Mouse (Mus musculus) heart, postnatal 0 days (tissue): ENCODE results near the gene Eif3d. TPM values are rescaled to one million over a fixed set of nuclear protein-coding genes. Genes with fewer than 3 reads are reported as not detected.
A peak's percentile ranks its signal among the peaks of the same experiment; 100 is the strongest.

ENCODE experiments used
- ATAC-seq: fragments of 200-750 bp; cut with Nextera tagmentation; 2 replicates; pipeline ENCODE4 v1.8.0; 2017; ENCODE audit warnings: low read depth, moderate number of reproducible peaks, moderate library complexity; ENCODE audit not compliant: insufficient read depth
- DNase-seq: peaks from one replicate; pipeline ENCODE4 v3.0.0-alpha.2; 2016; ENCODE audit warnings: low spot score
- H3K27ac ChIP-seq: fragments of 300-500 bp; sonication (generic); 2 replicates; pipeline ENCODE4 v1.5.1; 2014; ENCODE audit warnings: low read depth, mild to moderate bottlenecking
- H3K27me3 ChIP-seq: fragments of 300-500 bp; sonication (generic); 2 replicates; pipeline ENCODE4 v1.6.1; 2014; ENCODE audit warnings: low read length, mixed read lengths; ENCODE audit not compliant: control insufficient read depth, insufficient read depth
- H3K36me3 ChIP-seq: fragments of 300-500 bp; sonication (generic); replicated peaks from 2 replicates; pipeline ENCODE4 v1.6.1; 2014; ENCODE audit warnings: low read length, mixed read lengths; ENCODE audit not compliant: control insufficient read depth, insufficient read depth
- H3K4me1 ChIP-seq: fragments of 300-500 bp; sonication (generic); 2 replicates; pipeline ENCODE4 v1.6.1; 2014; ENCODE audit warnings: antibody characterized with exemption; ENCODE audit not compliant: control insufficient read depth, insufficient read depth
- H3K4me2 ChIP-seq: fragments of 300-500 bp; sonication (generic); 2 replicates; pipeline ENCODE4 v1.6.1; 2014; ENCODE audit warnings: low read depth, mild to moderate bottlenecking, low read length, moderate library complexity
- H3K4me3 ChIP-seq: fragments of 300-500 bp; sonication (generic); 2 replicates; pipeline ENCODE4 v1.5.1; 2014; ENCODE audit warnings: low read depth, low read length
- H3K9ac ChIP-seq: fragments of 300-500 bp; sonication (generic); replicated peaks from 2 replicates; pipeline ENCODE4 v1.6.1; 2014; ENCODE audit warnings: low read depth, low read length, mixed read lengths
- H3K9me3 ChIP-seq: fragments of 300-500 bp; sonication (generic); replicated peaks from 2 replicates; pipeline ENCODE4 v1.6.1; 2016; ENCODE audit warnings: low read length; ENCODE audit not compliant: control insufficient read depth
- CTCF ChIP-seq: IDR thresholded peaks from 2 replicates; pipeline ENCODE4 v1.5.1; 2016; ENCODE audit warnings: antibody characterized with exemption, control low read depth, low read depth
- EP300 ChIP-seq: IDR thresholded peaks from 2 replicates; pipeline ENCODE4 v1.6.1; 2016; ENCODE audit warnings: antibody characterized with exemption, low read depth
- WGBS: fragments of 180-500 bp; shearing (Covaris S2); extraction: QIAGEN DNeasy Blood & Tissue Kit; methylation state at CpG from one replicate; pipeline ENCODE4 v1.1.7; 2014; 5-methylcytosine and 5-hydroxymethylcytosine counted together
- polyA plus RNA-seq: library from polyadenylated mRNA; unstranded; fragments of >200 nt; fragmentation: Nextera tagmentation; extraction: Ambion mirVana; gene quantifications from 2 replicates; pipeline ENCODE4 v1.2.1, GENCODE M21; 2015
- total RNA-seq: library from RNA; depleted of rRNA; stranded (reverse); fragments of >200 nt; gene quantifications from 2 replicates; pipeline ENCODE4 v1.2.3, GENCODE M21; 2014; ENCODE audit warnings: low replicate concordance

Eif3d gene
- total and polyA plus RNA-seq, 2 experiments from 2014 or later: 90.6 to 110 TPM

DNA sequence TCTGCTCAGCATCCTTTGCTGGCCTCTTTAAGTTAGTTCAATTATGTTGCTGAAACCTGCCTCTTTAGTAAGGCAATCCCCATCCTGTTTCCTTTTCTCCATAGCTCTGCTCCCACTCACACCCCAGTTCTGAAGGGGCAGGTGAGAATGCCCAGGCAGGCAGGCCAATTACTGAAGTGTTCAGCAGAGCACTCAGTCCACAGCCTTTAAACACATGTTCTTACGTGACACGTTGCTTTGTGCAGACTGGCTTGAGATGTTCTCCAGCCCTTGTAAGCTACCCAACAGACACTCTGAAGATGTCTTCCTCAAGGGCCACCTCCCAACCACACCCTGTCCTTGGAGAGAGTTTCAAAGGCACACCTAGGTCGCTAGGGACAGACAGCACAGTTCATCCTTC lies 12.5 kb downstream of the Eif3d start:
- Histone ChIP-seq H3K27ac (no peak overlapping the region), H3K9ac (no peak overlapping the region), H3K4me1 (peaks cover 12% of the 10 kb centered on the region), H3K9me3 (no peaks in the 10 kb centered on the region), H3K4me2 (no peak overlapping the region), H3K36me3 (peaks cover 47% of the 10 kb centered on the region), H3K27me3 (peaks cover 24% of the 10 kb centered on the region), H3K4me3 (no peak overlapping the region)
- TF ChIP-seq EP300 (no peak), CTCF (no peak)
- 51% methylated on average over 3 of the region's 3 CpGs for whole genome bisulfite sequencing
- ATAC-seq: no peak
- no peak for DNase-seq

DNA sequence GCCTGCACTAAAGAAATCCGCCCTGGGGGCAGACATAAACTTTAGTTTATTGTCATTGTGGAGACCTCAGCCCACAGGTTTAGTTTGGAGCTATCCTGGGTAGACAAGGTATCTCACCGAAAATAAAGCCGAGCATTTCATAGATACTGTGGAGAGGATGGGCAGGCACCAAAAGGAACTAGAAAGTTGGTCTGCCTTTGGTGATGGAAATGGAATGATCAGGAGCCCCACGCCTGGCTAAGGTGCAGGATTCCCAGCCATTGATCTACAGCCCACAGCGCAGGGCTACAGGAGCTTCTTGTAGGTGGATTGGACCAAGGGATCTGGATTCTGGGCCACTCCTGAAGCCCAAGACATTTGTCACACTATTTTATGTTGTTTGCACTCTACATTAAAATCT lies 13.0 kb downstream of the Eif3d start:
- no peak overlapping the region for H3K4me3 ChIP-seq
- peaks cover 43% of the 10 kb centered on the region for H3K36me3 ChIP-seq
- H3K4me2 ChIP-seq: no peak overlapping the region
- H3K9ac ChIP-seq: no peak overlapping the region
- ATAC-seq (no peak), DNase-seq (no peak)
- no peak overlapping the region for H3K27ac ChIP-seq
- no peaks in the 10 kb centered on the region for H3K9me3 ChIP-seq
- TF ChIP-seq CTCF (no peak), EP300 (no peak)
- WGBS: 36% methylated on average over 5 of the region's 5 CpGs
- peaks cover 12% of the 10 kb centered on the region for H3K4me1 ChIP-seq
- peaks cover 24% of the 10 kb centered on the region for H3K27me3 ChIP-seq

DNA sequence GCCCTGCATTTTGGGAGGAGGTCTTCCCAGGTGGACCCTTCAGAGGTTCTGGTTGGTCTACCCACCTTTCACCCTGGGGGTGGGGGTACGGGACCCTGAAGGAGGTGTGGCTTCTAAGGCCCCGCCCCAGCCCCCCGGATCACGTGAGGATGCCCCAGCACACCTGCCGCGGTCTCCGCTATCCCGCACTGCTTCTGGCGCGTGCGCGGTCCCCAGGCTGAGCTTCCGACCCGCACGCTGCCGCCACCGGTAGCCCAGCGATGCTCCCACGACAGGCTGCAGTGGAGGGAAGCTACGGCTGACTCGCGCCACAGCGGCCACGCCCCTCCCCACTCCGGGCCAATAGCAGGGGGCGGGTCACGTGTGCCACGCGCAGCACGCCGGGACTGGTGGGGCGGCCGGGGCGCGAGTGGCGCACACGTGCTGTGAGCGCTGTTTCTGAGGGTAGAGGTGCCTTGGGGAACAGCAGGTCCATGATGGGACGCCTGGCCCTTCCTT lies 14.2 kb downstream of the Eif3d start, which contains the start of gene Foxred2:
TSS of gene Foxred2 (minus strand) at position 319 of the 498 bp plus-strand sequence.
- H3K27me3 ChIP-seq: peaks cover 24% of the 10 kb centered on the region
- peak within 1 kb of the TSS; percentile 60 for H3K4me2 ChIP-seq
- H3K36me3 ChIP-seq: peaks cover 31% of the 10 kb centered on the region
- ATAC-seq: peak; percentile 95
- peak within 1 kb of the TSS; percentile 43 for H3K4me3 ChIP-seq
- TF ChIP-seq EP300: no peak
- peak; percentile 21; the same call in 1 of the 2 replicates for TF ChIP-seq CTCF
- no peak within 1 kb of the TSS for H3K9ac ChIP-seq
- no peaks in the 10 kb centered on the region for H3K9me3 ChIP-seq
- DNase-seq: peak; percentile 77
- H3K4me1 ChIP-seq: peaks cover 12% of the 10 kb centered on the region
- no peak within 1 kb of the TSS for H3K27ac ChIP-seq
- under 1% methylated on average over 39 of the region's 39 CpGs for WGBS

DNA sequence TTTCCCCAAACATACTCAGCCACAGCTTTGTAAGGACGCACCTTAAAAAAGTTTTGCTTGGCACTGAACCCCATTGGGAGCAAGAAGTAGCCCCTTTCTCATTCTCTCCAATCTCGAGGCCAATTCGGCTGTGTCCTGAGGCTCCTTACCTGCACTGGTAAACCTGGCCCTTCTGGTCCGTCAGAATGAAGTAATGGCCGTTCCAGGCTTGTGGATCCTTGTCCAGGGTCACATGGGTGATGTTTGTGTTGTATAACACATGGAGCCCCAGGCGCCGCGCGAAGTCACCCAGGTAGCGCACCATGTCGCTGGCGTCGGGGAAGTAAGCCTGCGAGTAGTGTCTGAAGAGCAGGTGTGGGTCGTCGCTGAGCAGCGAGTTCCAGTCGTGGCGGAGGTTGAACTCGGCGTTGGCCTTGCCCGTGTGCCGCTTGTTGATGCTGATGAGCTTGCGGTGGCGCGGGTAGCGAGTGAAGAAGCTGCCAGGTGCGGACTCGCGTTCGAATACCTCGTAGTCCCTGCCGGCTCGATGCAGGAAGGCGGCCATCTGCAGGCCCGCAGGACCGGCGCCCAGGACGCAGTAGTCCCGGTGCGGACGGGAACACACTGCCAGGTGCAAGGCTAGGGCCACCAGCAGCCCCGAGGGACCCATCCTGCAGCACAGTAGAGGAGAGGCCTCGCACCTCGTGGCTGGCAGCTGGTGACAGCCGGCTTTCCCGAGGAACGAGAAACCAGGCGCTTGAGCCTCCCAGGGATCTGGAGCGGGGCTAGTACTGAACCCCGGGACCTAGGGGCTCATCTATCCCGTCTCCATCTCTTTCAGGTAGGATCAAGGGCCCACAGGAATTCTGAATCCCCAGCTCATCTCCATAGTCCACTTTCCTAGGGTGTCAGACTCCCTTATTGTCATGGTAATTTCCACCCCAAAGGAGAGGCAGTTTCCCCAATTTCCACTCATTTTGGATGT lies 14.9 kb downstream of the Eif3d start:
- TF ChIP-seq CTCF: no peak
- no peak for TF ChIP-seq EP300
- peaks cover 24% of the 10 kb centered on the region for H3K36me3 ChIP-seq
- H3K27me3 ChIP-seq: peaks cover 24% of the 10 kb centered on the region
- H3K27ac ChIP-seq: no peak overlapping the region
- no peak overlapping the region for H3K9ac ChIP-seq
- peak overlapping the region; percentile 43 for H3K4me3 ChIP-seq
- peak overlapping the region; percentile 60 for H3K4me2 ChIP-seq
- WGBS: 8% methylated on average over 52 of the region's 52 CpGs
- no peaks in the 10 kb centered on the region for H3K9me3 ChIP-seq
- DNase-seq (no peak), ATAC-seq (no peak)
- peaks cover 12% of the 10 kb centered on the region for H3K4me1 ChIP-seq

DNA sequence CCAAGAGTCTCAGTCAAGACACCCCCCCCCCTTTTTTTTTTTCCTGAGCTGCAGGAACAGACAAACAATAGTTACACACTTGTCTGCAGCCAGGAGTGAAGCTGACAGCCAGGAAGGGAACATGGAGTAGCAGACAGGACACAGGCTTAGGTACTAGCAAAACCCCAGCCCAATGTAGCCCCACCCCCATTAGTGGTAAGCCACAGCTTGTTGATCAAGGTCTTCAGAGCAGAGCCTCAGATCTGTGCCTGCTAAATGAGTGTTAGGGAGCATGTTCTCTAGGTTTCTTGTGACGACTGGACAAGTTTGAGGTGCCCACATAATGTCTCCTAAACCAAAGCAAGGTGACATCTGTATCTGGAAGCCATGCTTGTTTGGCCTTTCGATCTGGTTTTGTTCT lies 16.3 kb downstream of the Eif3d start:
- H3K4me2 ChIP-seq: no peak overlapping the region
- H3K27me3 ChIP-seq: peaks cover 24% of the 10 kb centered on the region
- no peak overlapping the region for H3K9ac ChIP-seq
- peaks cover 12% of the 10 kb centered on the region for H3K4me1 ChIP-seq
- WGBS: 78% methylated on average over 2 of the region's 2 CpGs
- no peaks in the 10 kb centered on the region for H3K9me3 ChIP-seq
- TF ChIP-seq CTCF: no peak
- no peak for TF ChIP-seq EP300
- DNase-seq: no peak
- ATAC-seq: no peak
- peaks cover 10% of the 10 kb centered on the region for H3K36me3 ChIP-seq
- no peak overlapping the region for H3K27ac ChIP-seq
- no peak overlapping the region for H3K4me3 ChIP-seq
